Mouse (Mus musculus): Measurements from ENCODE around the gene Car10. TPM values are rescaled to one million over a fixed set of nuclear protein-coding genes. Genes with fewer than 3 reads are reported as not detected.

The Car10 gene
- total RNA-seq (2023) = not detected

GRCm38 (mm10) chr11:93097941-93098828, at the start of gene Car10:
Gene Car10, plus strand, starts transcription at chr11:93098028.

